Mouse (Mus musculus) cerebral cortex, adult 2 months (tissue): Measurements from ENCODE around the gene Hnf1b.

Experiments
- WGBS: fragments of 180-500 bp; shearing (Covaris S2); methylation state at CpG from one replicate; pipeline ENCODE4 v1.1.7; 2018; 5-methylcytosine and 5-hydroxymethylcytosine counted together

Gene Hnf1b

GRCm38 (mm10) chr11:83896430-83897410, 46.9 kb downstream of the Hnf1b start:
- 83% methylated on average over 16 of the region's 16 CpGs for WGBS

- 90% methylated on average over 7 of the region's 7 CpGs for WGBS
Measured at GRCm38 (mm10) chr11:83897569-83897968, 47.7 kb downstream of the Hnf1b start.

GRCm38 (mm10) chr11:83902812-83903211, 52.9 kb downstream of the Hnf1b start:
- 89% methylated on average over 3 of the region's 3 CpGs for WGBS

- 87% methylated on average over 5 of the region's 5 CpGs for WGBS
Measured at GRCm38 (mm10) chr11:83905756-83906155, 55.9 kb downstream of the Hnf1b start.

- 39% methylated on average over 7 of the region's 7 CpGs for WGBS
Measured at GRCm38 (mm10) chr11:83908376-83908775, 58.5 kb downstream of the Hnf1b start.

- WGBS, result 81% methylated on average over 8 of the region's 8 CpGs
Measured at GRCm38 (mm10) chr11:83913824-83914311, 64.0 kb downstream of the Hnf1b start.

- WGBS, result 92% methylated on average over 4 of the region's 4 CpGs
Measured at GRCm38 (mm10) chr11:83914501-83914900, 64.6 kb downstream of the Hnf1b start.

GRCm38 (mm10) chr11:83922600-83922999, 72.7 kb downstream of the Hnf1b start:
- WGBS, result 88% methylated on average over 2 of the region's 2 CpGs

- 58% methylated on average over 3 of the region's 3 CpGs for WGBS
Measured at GRCm38 (mm10) chr11:83927097-83927496, 77.2 kb downstream of the Hnf1b start.

- WGBS, result 73% methylated on average over 10 of the region's 10 CpGs
Measured at GRCm38 (mm10) chr11:83932506-83933106, 82.7 kb downstream of the Hnf1b start.

GRCm38 (mm10) chr11:83933376-83933775, 83.5 kb downstream of the Hnf1b start:
- WGBS, result 88% methylated on average over 4 of the region's 4 CpGs

GRCm38 (mm10) chr11:83935986-83936665, 86.3 kb downstream of the Hnf1b start:
- WGBS, result 20% methylated on average over 7 of the region's 7 CpGs

- WGBS, result 77% methylated on average over 8 of the region's 8 CpGs
Measured at GRCm38 (mm10) chr11:83938556-83938955, 88.7 kb downstream of the Hnf1b start.

- WGBS, result 1% methylated on average over 49 of the region's 49 CpGs
Measured at GRCm38 (mm10) chr11:83941950-83942840, 92.3 kb downstream of the Hnf1b start, which contains the start of gene Ddx52. Ddx52 (plus strand) TSS chr11:83942062.
